Mouse (Mus musculus) G1E (cell line): ENCODE data around the gene Tbc1d32. TPM values are rescaled to one million over a fixed set of nuclear protein-coding genes. Genes with fewer than 3 reads are reported as not detected.

Experiments
- ATAC-seq: 2 replicates; pipeline ENCODE4 v1.8.0; 2016; ENCODE audit warnings: mild to moderate bottlenecking; ENCODE audit not compliant: insufficient number of reproducible peaks, poor library complexity, low FRiP score, severe bottlenecking; ENCODE audit errors: extremely low read depth
- DNase-seq: peaks from one replicate; pipeline ENCODE4 v3.0.0; 2012; ENCODE audit warnings: low spot score
- H3K27me3 ChIP-seq: 2 replicates; pipeline ENCODE4 v1.6.1; 2012; ENCODE audit warnings: mild to moderate bottlenecking, low read length, inconsistent platforms; ENCODE audit not compliant: insufficient read depth
- H3K36me3 ChIP-seq: replicated peaks from 2 replicates; pipeline ENCODE3; 2012; ENCODE audit warnings: mild to moderate bottlenecking, inconsistent platforms
- H3K4me1 ChIP-seq: 2 replicates; pipeline ENCODE4 v1.6.1; 2012; ENCODE audit warnings: low read depth, low read length, inconsistent platforms, mixed read lengths; ENCODE audit not compliant: insufficient read depth
- H3K4me3 ChIP-seq: 2 replicates; pipeline ENCODE4 v1.5.1; 2012; ENCODE audit warnings: low read depth, mild to moderate bottlenecking, inconsistent platforms, low read length, moderate library complexity, mixed read lengths
- H3K9me3 ChIP-seq: replicated peaks from 2 replicates; pipeline ENCODE4 v1.6.1; 2012; ENCODE audit warnings: inconsistent platforms
- CTCF ChIP-seq: IDR thresholded peaks from 2 replicates; pipeline ENCODE4 v1.5.1; 2012; ENCODE audit warnings: low read depth, low read length, inconsistent platforms, mixed read lengths
- GATA1 ChIP-seq: IDR thresholded peaks from 2 replicates; pipeline ENCODE4 v1.6.1; 2012; ENCODE audit warnings: borderline replicate concordance, low read length, inconsistent platforms, mixed read lengths
- GATA2 ChIP-seq: IDR thresholded peaks from 2 replicates; pipeline ENCODE4 v1.6.1; 2012; ENCODE audit warnings: low read depth, low read length, inconsistent platforms, borderline replicate concordance
- POLR2AphosphoS5 ChIP-seq: IDR thresholded peaks from 2 replicates; pipeline ENCODE4 v1.6.1; 2012; ENCODE audit warnings: low read depth, low read length, inconsistent platforms; ENCODE audit not compliant: insufficient replicate concordance
- TAL1 ChIP-seq: conservative IDR thresholded peaks from 2 replicates; pipeline ENCODE4 v1.6.1; 2012; ENCODE audit warnings: low read depth, low read length, inconsistent platforms, mixed read lengths
- polyA plus RNA-seq: library from polyadenylated mRNA; stranded (reverse); fragments of >175 nt; gene quantifications from 2 replicates; pipeline ENCODE4 v1.2.3, GENCODE M21; 2012
- total RNA-seq, 2 experiments: library from RNA; stranded (forward) in 1 of 2; stranded (reverse) in 1 of 2; fragments of 200-1000 nt in 1 of 2; fragments of >200 nt in 1 of 2; fragmentation: Nextera tagmentation in 1 of 2; gene quantifications; 2 replicates each; pipeline ENCODE4 v1.2.3; 2014 to 2017

Tbc1d32 gene
- total RNA-seq (2014; fragmentation: Nextera tagmentation) = 2.5 and 3.9 TPM in 2 replicates
- total RNA-seq (2017) = 3.6 and 4.4 TPM in 2 replicates
- polyA plus RNA-seq = 0.04 and 0.08 TPM in 2 replicates

GRCm38 (mm10) chr10:56228568-56229209, at the start of gene Tbc1d32:
Gene Tbc1d32 (minus strand): TSS chr10:56228689.
- TF ChIP-seq GATA2 (no peak), TAL1 (no peak), GATA1 (no peak), CTCF (no peak), POLR2AphosphoS5 (no peak)
- Histone ChIP-seq H3K9me3 (no peaks in the 10 kb centered on the region), H3K4me1 (peaks cover 4% of the 10 kb centered on the region; the same call in 1 of the 2 replicates), H3K36me3 (no peaks in the 10 kb centered on the region), H3K4me3 (peak within 1 kb of the TSS; percentile 72), H3K27me3 (no peaks in the 10 kb centered on the region)
- ATAC-seq (peak; percentile 96), DNase-seq (peak; percentile 50)

DNA sequence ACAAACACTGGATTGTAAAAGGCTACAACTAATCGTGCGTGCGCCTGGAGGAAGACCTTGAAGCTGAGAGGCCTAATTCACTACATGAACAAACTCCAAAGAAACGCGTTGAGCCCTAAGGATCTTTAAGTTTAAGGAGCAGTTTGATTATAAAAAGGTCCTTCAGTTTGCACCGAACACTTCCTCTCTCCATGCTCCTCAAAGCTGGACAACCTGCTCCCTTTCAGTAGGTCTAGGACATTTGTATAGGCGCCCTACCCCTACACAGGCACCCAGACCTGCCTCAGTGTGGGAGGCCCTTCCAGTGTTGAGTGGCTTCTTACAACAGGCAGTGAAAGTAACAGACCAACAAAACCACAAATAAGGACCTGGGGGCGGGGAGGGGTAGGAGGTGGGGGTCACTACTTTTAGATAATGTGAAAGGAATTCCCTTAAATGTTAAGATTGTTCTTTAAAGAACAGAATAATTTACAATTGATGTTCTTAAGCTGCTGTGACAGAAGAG, 666 bp downstream of the Tbc1d32 start:
- Histone ChIP-seq H3K4me1 (peaks cover 4% of the 10 kb centered on the region; the same call in 1 of the 2 replicates), H3K27me3 (no peaks in the 10 kb centered on the region), H3K36me3 (no peaks in the 10 kb centered on the region), H3K4me3 (peak overlapping the region; percentile 23; the same call in 1 of the 2 replicates), H3K9me3 (no peaks in the 10 kb centered on the region)
- peak; percentile 0 for DNase-seq
- no peak for ATAC-seq
- TF ChIP-seq POLR2AphosphoS5 (no peak), CTCF (no peak), GATA1 (no peak), TAL1 (no peak), GATA2 (no peak)

DNA sequence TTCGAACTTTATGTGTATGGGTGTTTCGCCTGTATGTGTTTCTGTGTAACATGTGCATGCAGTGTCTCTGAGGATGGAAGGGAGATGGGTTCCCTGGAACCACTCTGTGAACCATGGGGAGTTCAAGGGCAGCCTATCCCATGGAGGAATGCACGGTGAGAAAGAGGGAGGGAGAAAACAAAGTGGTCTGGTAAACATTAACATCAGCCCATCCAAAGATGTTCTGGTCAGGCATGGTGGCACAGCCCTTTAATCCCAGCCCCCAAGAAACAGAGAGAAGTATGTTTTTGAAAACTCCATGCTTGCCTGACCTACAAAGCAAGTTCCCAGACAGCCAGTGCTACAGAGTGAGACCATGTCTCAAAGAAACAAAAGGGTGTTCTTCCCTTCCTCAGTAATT, 12.7 kb downstream of the Tbc1d32 start:
- Histone ChIP-seq H3K4me1 (no peaks in the 10 kb centered on the region), H3K36me3 (peaks cover 3% of the 10 kb centered on the region), H3K9me3 (no peaks in the 10 kb centered on the region), H3K4me3 (no peak overlapping the region), H3K27me3 (no peaks in the 10 kb centered on the region)
- TF ChIP-seq CTCF (no peak), GATA1 (no peak), GATA2 (no peak), POLR2AphosphoS5 (no peak), TAL1 (no peak)
- DNase-seq = no peak
- no peak for ATAC-seq

DNA sequence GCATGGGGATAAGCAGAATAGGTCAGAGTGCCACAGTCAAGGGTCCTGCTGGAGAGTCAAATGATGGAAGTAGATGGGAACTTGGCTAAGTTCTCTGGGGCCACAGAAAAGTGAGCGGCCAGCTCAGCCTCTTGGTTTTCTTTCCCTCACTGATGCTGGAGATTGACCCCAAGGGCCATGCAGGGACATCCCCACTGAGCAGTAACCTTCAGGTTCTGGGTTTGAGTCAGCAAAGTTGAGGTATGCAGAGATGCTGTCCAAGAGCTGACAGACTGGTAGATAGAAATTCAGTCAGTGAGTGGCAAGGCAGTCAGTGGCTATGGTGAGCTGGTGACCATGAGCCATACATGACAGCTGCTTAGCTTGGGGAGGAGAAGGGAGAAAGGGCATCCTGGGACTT, 18.1 kb downstream of the Tbc1d32 start:
- TF ChIP-seq GATA2 (no peak), GATA1 (no peak), POLR2AphosphoS5 (no peak), CTCF (no peak), TAL1 (no peak)
- DNase-seq (no peak), ATAC-seq (no peak)
- Histone ChIP-seq H3K4me3 (no peak overlapping the region), H3K9me3 (no peaks in the 10 kb centered on the region), H3K4me1 (no peaks in the 10 kb centered on the region), H3K36me3 (peaks cover 3% of the 10 kb centered on the region), H3K27me3 (no peaks in the 10 kb centered on the region)

GRCm38 (mm10) chr10:56206802-56207404, 21.6 kb downstream of the Tbc1d32 start:
- H3K9me3 ChIP-seq = no peaks in the 10 kb centered on the region
- no peaks in the 10 kb centered on the region for H3K4me1 ChIP-seq
- no peaks in the 10 kb centered on the region for H3K27me3 ChIP-seq
- H3K36me3 ChIP-seq = no peaks in the 10 kb centered on the region
- TF ChIP-seq GATA1 = no peak
- no peak for TF ChIP-seq GATA2
- TF ChIP-seq POLR2AphosphoS5 = no peak
- no peak for TF ChIP-seq TAL1
- no peak for TF ChIP-seq CTCF
- H3K4me3 ChIP-seq = no peak overlapping the region
- DNase-seq (no peak), ATAC-seq (no peak)

GRCm38 (mm10) chr10:56204348-56204747, 24.1 kb downstream of the Tbc1d32 start:
- Histone ChIP-seq H3K36me3 (no peaks in the 10 kb centered on the region), H3K27me3 (no peaks in the 10 kb centered on the region), H3K4me1 (no peaks in the 10 kb centered on the region), H3K4me3 (no peak overlapping the region), H3K9me3 (no peaks in the 10 kb centered on the region)
- DNase-seq (no peak), ATAC-seq (no peak)
- TF ChIP-seq GATA2 = no peak
- no peak for TF ChIP-seq GATA1
- no peak for TF ChIP-seq CTCF
- no peak for TF ChIP-seq POLR2AphosphoS5
